Mouse (Mus musculus) kidney, embryonic 14.5 days (tissue): ENCODE results near the gene Fam185a. TPM values are rescaled to one million over a fixed set of nuclear protein-coding genes. Genes with fewer than 3 reads are reported as not detected.

ENCODE experiments used
- ATAC-seq: fragments of 200-750 bp; cut with Nextera tagmentation; 2 replicates; pipeline ENCODE4 v1.8.0; 2017; ENCODE audit warnings: moderate number of reproducible peaks, mild to moderate bottlenecking, moderate TSS enrichment, moderate library complexity; ENCODE audit not compliant: low FRiP score, low TSS enrichment
- H3K27ac ChIP-seq: fragments of 300-500 bp; sonication (generic); 2 replicates; pipeline ENCODE4 v1.5.1; 2014; ENCODE audit warnings: low read depth, mild to moderate bottlenecking, low read length, moderate library complexity, mixed read lengths
- H3K27me3 ChIP-seq: fragments of 300-500 bp; sonication (generic); 2 replicates; pipeline ENCODE4 v1.6.1; 2014; ENCODE audit warnings: mild to moderate bottlenecking, low read length; ENCODE audit not compliant: control insufficient read depth, insufficient read depth
- H3K36me3 ChIP-seq: fragments of 300-500 bp; sonication (generic); 2 replicates; pipeline ENCODE4 v1.6.1; 2014; ENCODE audit warnings: low read length, mixed read lengths; ENCODE audit not compliant: control insufficient read depth, insufficient read depth
- H3K4me1 ChIP-seq: fragments of 300-500 bp; sonication (generic); 2 replicates; pipeline ENCODE4 v1.6.1; 2014; ENCODE audit warnings: low read length, mixed read lengths; ENCODE audit not compliant: control insufficient read depth, insufficient read depth
- H3K4me2 ChIP-seq: fragments of 300-500 bp; sonication (generic); replicated peaks from 2 replicates; pipeline ENCODE4 v1.6.1; 2014; ENCODE audit warnings: low read depth, mild to moderate bottlenecking, low read length
- H3K4me3 ChIP-seq: fragments of 300-500 bp; sonication (generic); 2 replicates; pipeline ENCODE4 v1.5.1; 2014; ENCODE audit warnings: mild to moderate bottlenecking, low read length
- H3K9ac ChIP-seq: fragments of 300-500 bp; sonication (generic); 2 replicates; pipeline ENCODE4 v1.6.1; 2014; ENCODE audit warnings: low read depth, mild to moderate bottlenecking, low read length, moderate library complexity
- H3K9me3 ChIP-seq: fragments of 300-500 bp; sonication (generic); 2 replicates; pipeline ENCODE4 v1.6.1; 2016; ENCODE audit warnings: low read length; ENCODE audit not compliant: control insufficient read depth
- WGBS: fragments of 180-500 bp; shearing (Covaris S2); extraction: QIAGEN DNeasy Blood & Tissue Kit; methylation state at CpG from one replicate; pipeline ENCODE4 v1.1.7; 2014; 5-methylcytosine and 5-hydroxymethylcytosine counted together
- polyA plus RNA-seq: library from polyadenylated mRNA; unstranded; fragments of >200 nt; fragmentation: Nextera tagmentation; extraction: Ambion mirVana; gene quantifications from 2 replicates; pipeline ENCODE4 v1.2.1, GENCODE M21; 2014

The Fam185a gene
- polyA plus RNA-seq, 1 experiment from 2014 or later: 7.4 TPM

DNA sequence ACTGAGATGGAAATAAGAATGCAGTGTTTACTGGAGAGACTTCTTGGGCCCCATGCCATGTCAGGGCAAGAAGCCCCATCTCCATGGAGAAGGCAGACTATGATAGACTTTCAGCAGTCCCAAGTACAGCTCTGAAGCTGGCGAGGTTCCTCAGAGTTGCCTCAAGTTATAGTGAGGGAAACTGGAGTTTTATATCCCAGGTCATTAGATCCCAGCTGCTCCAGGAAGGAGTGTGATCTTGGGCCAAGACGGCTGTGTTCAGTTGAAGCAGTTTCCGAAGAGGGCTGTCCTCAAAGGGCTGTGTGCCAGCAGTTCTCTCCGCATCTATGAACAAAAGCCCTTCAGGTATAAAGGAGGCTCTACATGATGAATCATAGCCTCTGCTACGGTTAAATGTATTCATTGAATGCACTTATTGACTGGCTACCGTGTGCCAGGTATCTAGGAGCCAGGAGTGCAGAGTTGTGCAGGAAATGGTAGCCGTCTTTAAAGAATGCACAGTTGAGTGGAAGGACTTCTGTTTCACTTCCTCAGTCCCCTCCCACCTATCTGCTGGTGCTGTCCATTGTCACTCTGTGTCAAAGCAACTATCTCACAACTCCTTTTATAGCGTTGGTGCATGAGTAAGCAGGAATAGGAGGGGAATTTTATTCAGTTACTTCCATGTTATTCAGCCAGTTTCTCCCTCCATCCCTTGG, 16.2 kb downstream of the Fam185a start:
- 61% methylated on average over 8 of the region's 8 CpGs for WGBS
- Histone ChIP-seq H3K9ac (no peak overlapping the region), H3K36me3 (no peaks in the 10 kb centered on the region), H3K27ac (peak overlapping the region; percentile 37; the same call in 1 of the 2 replicates), H3K4me3 (no peak overlapping the region), H3K4me2 (no peak overlapping the region), H3K9me3 (no peaks in the 10 kb centered on the region), H3K27me3 (no peaks in the 10 kb centered on the region), H3K4me1 (no peaks in the 10 kb centered on the region)
- ATAC-seq: no peak

DNA sequence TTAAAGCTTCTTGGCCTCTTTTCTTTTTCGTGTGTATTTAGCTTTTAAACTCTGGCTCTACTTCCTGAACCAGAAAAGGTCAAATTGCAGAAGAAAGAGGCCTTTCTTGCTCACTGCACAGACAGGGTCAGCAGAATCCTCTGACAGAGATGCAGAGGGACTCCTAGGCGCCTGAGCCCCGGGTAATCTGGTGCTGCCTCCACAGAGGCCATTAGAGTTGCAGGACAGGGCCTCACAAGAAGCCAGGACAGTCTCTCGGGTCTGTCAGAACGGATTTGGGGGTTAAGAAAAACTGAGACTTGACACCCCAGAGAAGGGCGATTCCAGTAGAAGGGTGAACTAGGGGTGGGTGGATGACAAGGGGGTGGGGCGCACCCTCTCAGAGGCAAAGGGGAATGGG, 42.6 kb downstream of the Fam185a start:
- 0 out of 2 replicates have a peak, but pooled peaks cover 6% of the 10 kb centered on the region for H3K4me1 ChIP-seq
- no peaks in the 10 kb centered on the region for H3K9me3 ChIP-seq
- no peaks in the 10 kb centered on the region for H3K36me3 ChIP-seq
- ATAC-seq: 0 out of 2 replicates have a peak, but pooled peaks have one; percentile 32
- no peak overlapping the region for H3K4me3 ChIP-seq
- 48% methylated on average over 7 of the region's 7 CpGs for WGBS
- no peak overlapping the region for H3K9ac ChIP-seq
- H3K4me2 ChIP-seq: no peak overlapping the region
- no peaks in the 10 kb centered on the region for H3K27me3 ChIP-seq
- H3K27ac ChIP-seq: peak overlapping the region; percentile 51

- Histone ChIP-seq H3K4me3 (no peak overlapping the region), H3K27ac (0 out of 2 replicates have a peak overlapping the region, but pooled peaks have one; percentile 17), H3K27me3 (no peaks in the 10 kb centered on the region), H3K4me2 (no peak overlapping the region), H3K36me3 (no peaks in the 10 kb centered on the region), H3K9me3 (no peaks in the 10 kb centered on the region), H3K4me1 (0 out of 2 replicates have a peak, but pooled peaks cover 6% of the 10 kb centered on the region), H3K9ac (no peak overlapping the region)
- WGBS: 85% methylated on average over 12 of the region's 12 CpGs
- no peak for ATAC-seq
Observed at GRCm38 (mm10) chr5:21468100-21468499, 43.3 kb downstream of the Fam185a start.

GRCm38 (mm10) chr5:21478428-21478827, 53.7 kb downstream of the Fam185a start:
- Histone ChIP-seq H3K36me3 (no peaks in the 10 kb centered on the region), H3K27ac (no peak overlapping the region), H3K4me3 (no peak overlapping the region), H3K4me1 (no peaks in the 10 kb centered on the region), H3K9ac (no peak overlapping the region), H3K9me3 (no peaks in the 10 kb centered on the region), H3K4me2 (no peak overlapping the region), H3K27me3 (no peaks in the 10 kb centered on the region)
- 92% methylated on average over 5 of the region's 5 CpGs for WGBS
- ATAC-seq: no peak

DNA sequence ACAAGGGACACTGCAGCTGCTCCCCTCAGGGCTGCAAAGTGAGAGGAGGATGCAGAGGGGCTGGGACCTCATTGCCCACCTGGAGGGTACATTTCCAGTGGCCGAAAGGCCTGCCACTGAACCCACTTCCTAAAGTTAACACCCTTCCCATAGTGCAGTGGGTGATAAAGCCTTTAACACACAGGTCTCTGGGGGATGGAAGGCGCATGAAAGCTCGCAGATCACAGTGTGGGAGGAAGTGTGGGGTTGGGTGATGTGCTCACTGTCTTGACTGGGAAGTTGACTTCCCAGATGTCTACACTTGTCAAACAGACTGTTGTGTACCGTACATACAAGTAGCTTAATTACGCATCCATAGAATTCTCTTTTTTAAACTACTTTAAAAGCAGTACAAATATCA, 55.0 kb downstream of the Fam185a start:
- Histone ChIP-seq H3K4me2 (no peak overlapping the region), H3K36me3 (no peaks in the 10 kb centered on the region), H3K4me3 (no peak overlapping the region), H3K27ac (no peak overlapping the region), H3K9me3 (no peaks in the 10 kb centered on the region), H3K4me1 (no peaks in the 10 kb centered on the region), H3K27me3 (no peaks in the 10 kb centered on the region), H3K9ac (no peak overlapping the region)
- 81% methylated on average over 5 of the region's 5 CpGs for WGBS
- ATAC-seq: no peak

- H3K27me3 ChIP-seq: no peaks in the 10 kb centered on the region
- H3K9me3 ChIP-seq: no peaks in the 10 kb centered on the region
- no peak overlapping the region for H3K27ac ChIP-seq
- WGBS: 94% methylated on average over 6 of the region's 6 CpGs
- H3K4me3 ChIP-seq: no peak overlapping the region
- H3K4me1 ChIP-seq: no peaks in the 10 kb centered on the region
- H3K36me3 ChIP-seq: no peaks in the 10 kb centered on the region
- no peak for ATAC-seq
- no peak overlapping the region for H3K9ac ChIP-seq
- no peak overlapping the region for H3K4me2 ChIP-seq
Observed at GRCm38 (mm10) chr5:21481521-21481920, 56.8 kb downstream of the Fam185a start.

DNA sequence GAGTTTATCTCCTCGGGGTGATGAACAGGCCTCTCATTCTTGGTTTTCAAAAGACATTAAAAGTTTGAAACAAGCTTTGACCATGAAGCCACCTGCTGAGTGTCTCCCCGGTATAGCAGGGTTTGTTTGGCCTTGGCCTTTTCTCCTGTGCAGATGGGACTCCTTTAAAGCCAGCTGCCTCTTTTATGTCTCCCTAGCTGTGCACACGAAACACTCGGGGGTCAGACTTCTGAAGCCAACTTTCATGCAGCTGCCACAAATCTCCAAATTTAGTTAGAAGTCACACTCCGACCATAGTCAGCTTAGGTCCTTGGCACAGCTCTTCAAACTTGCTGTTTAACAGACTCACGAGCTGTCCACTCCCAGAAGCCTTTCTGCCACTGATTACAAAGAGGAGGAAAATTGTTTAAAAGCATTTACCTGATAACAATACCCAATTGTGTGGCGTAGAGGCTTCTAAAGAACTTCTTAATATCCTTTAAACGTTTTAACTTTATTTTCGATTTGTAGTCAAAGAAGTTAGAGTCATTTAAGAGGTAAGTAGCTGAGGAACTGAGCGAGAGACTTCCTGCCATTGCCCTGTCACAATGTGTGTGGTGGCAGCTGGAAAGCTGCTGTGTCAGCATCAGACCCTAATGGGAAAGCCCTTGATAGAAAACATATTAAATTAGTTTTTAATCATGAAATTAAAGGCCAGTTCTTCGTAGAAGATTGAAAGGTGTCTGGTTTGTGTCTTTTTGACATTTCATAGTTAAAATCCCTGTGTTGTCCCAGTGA, 57.9 kb downstream of the Fam185a start:
- no peak overlapping the region for H3K4me3 ChIP-seq
- no peak for ATAC-seq
- WGBS: 58% methylated on average over 11 of the region's 11 CpGs
- H3K36me3 ChIP-seq: no peaks in the 10 kb centered on the region
- no peak overlapping the region for H3K4me2 ChIP-seq
- no peaks in the 10 kb centered on the region for H3K27me3 ChIP-seq
- H3K4me1 ChIP-seq: no peaks in the 10 kb centered on the region
- no peak overlapping the region for H3K27ac ChIP-seq
- H3K9me3 ChIP-seq: no peaks in the 10 kb centered on the region
- no peak overlapping the region for H3K9ac ChIP-seq

GRCm38 (mm10) chr5:21483275-21483674, 58.5 kb downstream of the Fam185a start:
- ATAC-seq: no peak
- no peaks in the 10 kb centered on the region for H3K9me3 ChIP-seq
- no peak overlapping the region for H3K4me3 ChIP-seq
- H3K9ac ChIP-seq: no peak overlapping the region
- H3K27me3 ChIP-seq: no peaks in the 10 kb centered on the region
- H3K4me2 ChIP-seq: no peak overlapping the region
- no peak overlapping the region for H3K27ac ChIP-seq
- H3K4me1 ChIP-seq: no peaks in the 10 kb centered on the region
- whole genome bisulfite sequencing: 77% methylated on average over 8 of the region's 8 CpGs
- no peaks in the 10 kb centered on the region for H3K36me3 ChIP-seq

DNA sequence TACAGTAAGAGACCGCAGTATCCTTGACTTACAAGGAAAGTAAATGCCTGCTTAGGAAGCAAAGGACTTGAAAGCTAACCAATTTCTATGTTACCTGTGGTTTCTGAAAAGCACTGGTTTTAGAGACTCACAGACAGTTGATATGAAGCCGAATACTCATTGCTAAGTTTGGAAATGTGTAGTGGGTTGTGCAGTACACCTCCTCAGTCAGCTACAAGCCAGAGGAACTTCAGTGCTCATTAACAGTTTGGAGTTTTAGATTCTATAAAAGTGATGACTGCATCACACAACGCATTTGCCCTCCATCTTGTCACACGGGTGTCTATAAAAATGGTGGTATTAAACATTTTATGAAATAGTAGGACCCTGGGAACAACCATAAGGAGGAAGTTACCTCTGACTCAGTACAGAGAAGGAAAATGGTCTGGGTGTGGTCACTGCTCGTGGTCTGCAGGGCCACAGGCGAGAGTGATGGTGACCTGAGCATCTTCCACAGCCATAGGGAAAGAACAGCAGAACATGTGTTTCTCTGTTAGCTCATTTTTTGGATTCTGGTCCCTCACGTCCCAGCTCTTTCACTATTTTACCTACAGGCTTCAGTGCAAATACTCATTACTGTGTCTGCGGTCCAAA, 60.6 kb downstream of the Fam185a start:
- Histone ChIP-seq H3K4me3 (no peak overlapping the region), H3K4me2 (no peak overlapping the region), H3K27me3 (no peaks in the 10 kb centered on the region), H3K27ac (no peak overlapping the region), H3K9ac (no peak overlapping the region), H3K9me3 (no peaks in the 10 kb centered on the region), H3K36me3 (no peaks in the 10 kb centered on the region), H3K4me1 (no peaks in the 10 kb centered on the region; the same call in 1 of the 2 replicates)
- WGBS: 92% methylated on average over 8 of the region's 8 CpGs
- no peak for ATAC-seq
